Mouse (Mus musculus) hematopoietic stem cell, adult 5-6 weeks (primary cell): ENCODE measurements around the gene Bdkrb2. TPM values are rescaled to one million over a fixed set of nuclear protein-coding genes. Genes with fewer than 3 reads are reported as not detected.
A peak's percentile ranks its signal among the peaks of the same experiment; 100 is the strongest.

Source experiments
- ATAC-seq, 2 experiments: fragments of 125-278 bp in 1 of 2; replicated peaks in 1 of 2; 2 replicates each; pipeline ENCODE4 v1.8.0; 2016 to 2017; ENCODE audit warnings: inconsistent platforms in 2 of 2, mild to moderate bottlenecking in 2 of 2, moderate number of reproducible peaks in 2 of 2, low read depth in 1 of 2, moderate TSS enrichment in 1 of 2; ENCODE audit not compliant: low FRiP score in 2 of 2, poor library complexity in 2 of 2, severe bottlenecking in 2 of 2, insufficient read depth in 1 of 2, low TSS enrichment in 1 of 2
- total RNA-seq: library from RNA; stranded (forward); fragments of 172-1452, 232-1000 nt; gene quantifications from 2 replicates; pipeline ENCODE4 v1.2.3, GENCODE M21; 2017

The Bdkrb2 gene
- total RNA-seq, 1 experiment from 2014 or later = not detected

DNA sequence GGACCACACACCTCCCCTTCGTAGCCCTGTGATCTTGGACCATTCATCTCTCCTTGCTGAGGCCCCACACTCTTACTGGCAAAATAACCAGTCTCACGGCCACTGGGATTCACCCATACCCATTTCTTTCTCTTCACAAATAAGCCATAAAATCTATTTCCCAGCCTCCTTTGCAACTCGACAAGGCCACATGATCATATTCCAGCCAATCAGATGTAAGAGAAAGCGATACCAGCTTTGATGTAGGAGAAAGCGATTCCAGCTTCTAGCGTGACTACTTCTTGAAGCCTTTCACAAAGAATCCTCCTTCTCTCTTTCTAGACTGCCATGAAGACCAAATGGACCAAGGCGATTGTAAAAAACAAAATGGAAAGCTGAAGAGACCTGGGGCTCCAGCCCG lies 19.9 kb upstream of the Bdkrb2 start:
- no peak for ATAC-seq

DNA sequence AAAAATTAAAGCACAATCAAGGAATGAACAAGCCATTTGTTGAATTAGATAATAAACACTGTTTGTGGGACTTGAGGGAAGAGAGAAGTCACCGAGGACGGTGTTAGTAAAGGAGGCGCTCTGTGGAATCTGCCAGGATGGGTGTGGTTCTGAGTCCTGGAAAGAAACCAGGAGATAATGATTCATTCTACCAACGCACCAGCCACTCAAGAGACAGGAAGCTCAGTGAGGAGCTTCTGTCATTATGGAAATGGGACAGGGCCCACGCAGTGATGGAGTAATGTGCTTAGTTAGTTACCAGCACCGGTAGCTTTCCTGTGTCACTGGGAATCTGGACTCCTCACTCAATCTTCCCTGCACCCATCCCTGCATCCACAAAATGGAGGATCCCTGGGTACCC lies 19.3 kb upstream of the Bdkrb2 start:
- ATAC-seq = no peak

DNA sequence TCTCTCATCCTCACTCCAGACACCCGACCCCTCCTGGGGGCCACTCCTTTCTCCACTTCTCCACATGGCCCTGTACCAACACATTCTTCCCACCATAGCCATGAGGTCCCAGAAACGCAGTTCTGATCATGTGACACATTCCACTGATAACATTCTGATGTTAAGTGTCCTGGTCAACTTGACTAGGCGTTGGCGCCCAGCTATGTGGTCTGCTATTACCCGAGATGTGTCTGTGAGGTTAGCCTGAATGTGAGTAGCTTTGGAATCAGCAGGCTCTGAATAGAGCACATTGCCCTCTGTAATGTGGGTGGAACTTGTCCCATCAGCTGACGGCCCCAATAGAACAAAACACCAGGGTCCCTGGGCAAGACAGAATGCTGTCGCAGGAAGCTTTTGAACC lies 18.2 kb upstream of the Bdkrb2 start:
- ATAC-seq = no peak

DNA sequence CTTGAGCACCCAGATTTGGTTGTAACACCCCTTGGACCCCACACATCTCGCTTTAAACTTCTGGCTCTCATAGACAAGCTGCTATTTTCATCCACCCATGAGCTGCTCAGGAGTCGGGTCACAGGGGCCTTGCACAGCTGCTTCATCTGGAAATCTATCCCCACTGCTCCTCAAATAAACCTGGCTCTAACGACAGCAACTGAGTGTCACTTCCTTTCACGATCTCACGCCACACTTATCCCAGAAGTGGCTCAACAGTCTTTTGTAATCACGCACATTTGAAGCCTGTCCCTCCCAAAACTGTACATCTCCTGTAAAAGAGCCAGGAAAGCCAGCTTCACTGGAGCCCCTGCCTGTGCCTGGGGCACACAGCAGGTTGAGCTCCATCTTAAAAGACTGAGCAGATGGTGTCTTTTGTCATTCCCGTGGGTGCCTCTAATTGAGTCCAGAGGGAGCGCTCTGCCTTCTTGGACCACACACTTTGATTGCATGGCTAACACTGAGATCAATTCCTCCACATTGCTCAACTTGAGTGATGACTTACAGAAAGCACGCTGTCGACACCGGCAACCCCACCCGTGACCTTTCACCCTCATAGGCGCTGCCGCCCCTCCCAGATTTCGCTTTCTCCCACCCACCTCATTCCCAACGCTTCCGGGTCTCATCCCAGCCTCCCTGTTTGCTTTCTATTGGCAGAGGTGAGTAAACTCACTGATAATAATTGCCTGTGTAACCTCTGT lies 17.2 kb upstream of the Bdkrb2 start:
- no peak for ATAC-seq

DNA sequence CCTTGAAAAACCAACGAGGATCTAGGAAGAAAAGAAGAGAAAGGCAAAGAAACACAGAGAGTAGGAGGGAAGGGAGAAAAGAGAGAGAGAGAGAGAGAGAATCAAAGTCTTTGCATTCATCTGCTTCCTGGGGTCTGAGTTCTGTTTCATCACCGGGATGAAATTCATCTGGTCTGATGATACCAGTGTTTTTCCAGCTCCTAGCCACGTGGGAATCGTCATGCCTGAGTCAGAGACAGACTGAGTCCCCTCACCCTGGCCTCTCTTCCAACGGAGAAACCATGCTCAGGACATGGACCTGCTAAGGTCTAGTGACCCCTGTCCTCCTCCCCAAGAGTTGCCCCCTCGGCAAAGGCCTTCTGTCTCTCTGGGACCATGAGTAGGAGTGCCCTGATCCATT lies 16.5 kb upstream of the Bdkrb2 start:
- ATAC-seq = no peak

DNA sequence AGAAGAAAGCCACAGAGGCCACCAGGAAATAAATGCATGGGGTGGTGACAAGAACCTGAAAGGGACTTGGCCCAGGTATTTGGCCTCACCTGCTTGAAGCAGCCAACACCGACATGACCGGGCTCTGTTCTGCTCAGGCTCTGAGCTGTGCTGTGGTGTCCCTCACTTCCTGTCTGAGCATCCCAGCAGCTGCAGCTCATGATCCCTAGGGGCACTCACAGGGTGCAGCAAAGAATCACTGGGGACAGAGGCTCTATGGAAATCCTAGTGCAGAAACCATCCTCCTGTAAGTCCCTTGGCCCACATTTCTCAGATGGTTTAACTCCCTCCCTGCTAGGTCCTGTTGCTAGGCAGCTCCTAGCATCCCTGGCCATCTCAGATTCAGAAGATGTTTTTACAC lies 15.9 kb upstream of the Bdkrb2 start:
- ATAC-seq = no peak

DNA sequence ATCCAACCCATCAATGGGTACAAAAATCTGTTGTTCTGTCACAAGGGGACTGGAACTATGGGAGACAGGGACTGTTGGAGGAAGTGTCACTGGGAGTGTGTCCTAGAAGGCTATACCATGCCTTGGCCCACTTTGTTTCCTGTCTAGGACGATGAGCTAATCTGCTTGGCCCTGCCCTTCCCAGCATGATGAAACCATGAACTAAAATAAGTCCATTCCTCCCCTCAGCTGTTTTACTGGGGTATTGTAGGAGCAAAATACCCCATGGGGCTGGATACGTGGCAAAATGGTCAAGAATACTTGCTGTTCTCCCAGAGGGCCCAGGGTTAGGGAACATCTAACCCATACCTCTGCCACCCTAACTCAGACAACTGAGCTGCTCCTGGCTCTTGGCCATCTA lies 15.0 kb upstream of the Bdkrb2 start:
- ATAC-seq = no peak

DNA sequence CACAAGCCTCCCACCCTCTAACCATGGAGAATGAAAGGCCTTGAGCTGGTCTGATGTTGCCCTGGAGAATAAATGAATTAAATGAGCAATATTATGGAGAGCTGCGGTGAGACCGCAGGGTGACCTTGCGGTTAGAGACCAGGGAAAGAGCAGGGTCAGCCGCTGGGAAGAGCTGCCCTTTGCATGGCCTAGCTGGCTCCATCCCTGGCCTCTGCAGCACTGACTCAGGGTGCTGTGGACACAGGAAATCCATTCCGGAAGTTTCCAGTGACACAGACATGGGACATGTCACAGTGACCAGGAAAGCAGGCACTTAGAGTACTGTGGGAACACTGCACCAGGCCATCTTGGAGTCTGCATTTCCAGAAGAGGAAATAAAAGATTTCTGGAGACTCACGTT lies 14.1 kb upstream of the Bdkrb2 start:
- ATAC-seq = no peak

DNA sequence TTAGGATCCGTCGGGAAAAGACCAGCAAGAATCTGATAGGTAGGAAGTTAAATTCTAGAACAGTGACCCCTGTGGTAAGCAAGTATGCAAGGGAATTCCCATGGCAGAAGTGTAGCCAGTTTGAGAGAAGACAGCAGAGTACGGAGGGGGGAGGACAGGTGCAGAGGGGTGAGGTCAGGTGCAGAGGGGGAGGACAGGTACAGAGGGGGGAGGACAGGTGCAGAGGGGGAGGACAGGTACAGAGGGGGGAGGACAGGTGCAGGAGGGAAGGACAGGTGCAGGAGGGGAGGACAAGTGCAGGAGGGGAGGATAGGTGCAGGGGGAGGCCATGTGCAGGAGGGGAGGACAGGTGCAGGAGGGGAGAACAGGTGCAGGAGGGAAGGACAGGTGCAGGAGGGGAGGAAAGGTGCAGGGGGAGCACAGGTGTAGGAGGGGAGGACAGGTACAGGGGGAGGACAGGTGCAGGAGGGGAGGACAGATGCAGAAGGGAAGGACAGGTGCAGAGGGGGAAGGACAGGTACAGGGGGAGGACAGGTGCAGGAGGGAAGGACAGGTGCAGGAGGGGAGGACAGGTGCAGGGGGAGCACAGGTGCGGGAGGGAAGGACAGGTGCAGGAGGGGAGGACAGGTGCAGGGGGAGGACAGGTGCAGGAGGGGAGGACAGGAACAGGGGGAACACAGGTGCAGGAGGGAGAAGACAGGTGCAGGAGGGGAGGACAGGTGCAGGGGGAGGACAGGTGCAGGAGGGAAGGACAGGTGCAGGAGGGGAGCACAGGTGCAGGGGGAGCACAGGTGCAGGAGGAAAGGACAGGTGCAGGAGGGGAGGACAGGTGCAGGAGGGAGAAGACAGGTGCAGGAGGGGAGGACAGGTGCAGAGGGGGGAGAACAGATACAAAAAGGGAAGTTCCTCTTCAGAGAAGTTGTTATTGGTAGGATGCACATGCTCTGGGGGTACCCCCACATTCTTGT lies 12.9 kb upstream of the Bdkrb2 start:
- no peak for ATAC-seq

DNA sequence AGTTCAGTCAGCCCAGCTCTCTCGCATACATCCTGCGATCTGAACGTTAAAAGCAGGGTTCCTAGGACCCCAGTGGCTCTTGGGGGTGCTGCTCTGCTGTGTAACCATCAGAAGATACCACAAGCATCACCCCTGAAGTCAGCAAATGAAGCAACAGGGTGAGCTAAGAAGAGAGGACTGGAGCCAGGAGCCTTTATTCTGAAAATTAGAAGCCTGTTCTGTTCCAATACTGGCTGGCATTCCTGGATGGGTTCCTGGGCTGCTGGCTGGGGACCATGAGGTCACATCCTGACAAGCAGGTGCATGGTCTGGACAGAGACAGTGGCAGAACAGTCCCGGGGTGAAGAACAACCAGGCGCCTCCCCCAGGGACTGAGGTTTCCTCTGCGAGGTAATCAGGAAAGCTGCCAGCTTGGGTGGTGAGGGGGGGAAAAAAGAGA lies 11.5 kb upstream of the Bdkrb2 start:
- no peak for ATAC-seq

DNA sequence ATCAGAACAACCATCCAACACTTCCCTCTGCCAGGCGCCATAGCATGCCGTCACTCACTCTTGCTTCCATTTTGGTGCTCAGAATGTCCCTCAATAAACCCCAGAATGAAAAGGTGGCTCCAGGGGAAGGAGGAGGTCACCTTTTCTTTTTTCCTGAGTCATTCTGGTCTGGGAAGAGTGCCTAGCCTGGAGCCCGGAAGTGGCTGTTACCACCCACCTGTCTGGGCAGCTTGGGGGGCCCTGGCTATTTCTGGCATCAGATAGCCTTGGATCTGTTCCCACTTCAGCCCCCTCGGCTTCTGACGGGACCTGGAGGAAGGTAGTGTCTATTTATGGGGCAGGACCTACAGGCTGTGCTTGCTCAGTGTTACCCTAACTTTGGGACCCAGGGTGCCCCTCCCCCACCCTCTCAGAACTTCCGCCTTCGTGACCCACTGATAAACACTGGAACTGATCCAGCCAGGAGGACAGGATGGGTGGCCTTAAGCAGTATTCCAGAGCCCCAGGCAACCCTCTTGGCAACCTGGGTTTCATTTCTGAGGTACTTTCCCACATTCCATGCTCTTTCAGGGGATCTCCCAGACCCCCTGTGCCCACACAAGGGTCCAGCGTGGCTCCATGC lies 8.8 kb upstream of the Bdkrb2 start:
- ATAC-seq = peak in 1 of 2 experiments; percentile 31; a peak in 1 of 4 replicates

DNA sequence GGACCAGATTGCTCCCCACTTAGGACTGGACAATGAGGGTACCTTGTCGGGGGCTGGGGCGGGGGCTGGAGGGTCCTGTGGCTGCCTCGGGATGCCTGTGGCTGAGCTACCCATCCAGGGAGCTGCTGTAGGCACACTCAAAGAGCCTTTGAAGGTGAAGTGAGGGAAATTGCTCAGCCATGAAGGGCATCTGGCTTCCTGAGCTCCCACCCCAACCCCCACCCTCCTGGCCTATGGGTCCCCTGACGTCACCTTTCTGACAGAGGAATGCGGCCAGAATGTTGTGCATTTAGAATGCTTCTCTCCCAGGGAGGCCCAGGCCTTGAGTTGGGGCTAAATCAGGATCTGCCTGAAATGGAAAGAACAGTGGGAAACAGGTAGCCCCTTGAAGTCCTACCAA lies 7.9 kb upstream of the Bdkrb2 start:
- ATAC-seq = no peak

DNA sequence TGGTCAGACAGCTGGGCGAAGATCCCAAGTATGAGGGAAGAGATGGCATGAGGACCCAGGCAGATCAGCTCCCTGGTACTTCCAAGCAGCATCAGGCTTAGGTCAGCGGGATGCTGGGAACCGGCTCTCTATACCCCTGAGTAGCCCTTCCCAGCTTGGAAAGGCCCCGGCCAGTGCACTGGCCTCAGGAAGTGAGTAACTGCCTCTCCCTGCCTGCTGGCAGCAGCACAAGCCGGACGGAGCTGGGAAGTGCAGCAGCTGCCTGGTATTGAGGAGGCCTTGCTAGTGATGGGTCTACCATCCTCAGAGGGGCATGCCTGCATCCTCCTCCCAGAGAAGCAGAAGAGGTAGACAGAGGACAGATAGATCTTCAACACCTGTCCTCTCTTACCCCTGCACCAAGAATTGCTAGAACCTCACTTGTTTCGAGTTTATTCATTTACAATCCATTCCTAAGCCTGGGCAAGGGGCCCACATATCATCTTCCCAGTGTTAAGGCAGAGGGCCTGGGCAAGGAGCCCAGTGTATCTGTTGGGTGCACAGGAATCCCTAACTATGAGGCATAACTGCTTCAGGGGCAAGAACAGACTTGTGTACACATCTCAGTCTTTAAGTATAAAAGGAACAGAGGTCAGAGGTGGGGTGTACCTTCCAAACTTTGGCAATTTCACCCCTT lies 5.6 kb upstream of the Bdkrb2 start:
- ATAC-seq = no peak

DNA sequence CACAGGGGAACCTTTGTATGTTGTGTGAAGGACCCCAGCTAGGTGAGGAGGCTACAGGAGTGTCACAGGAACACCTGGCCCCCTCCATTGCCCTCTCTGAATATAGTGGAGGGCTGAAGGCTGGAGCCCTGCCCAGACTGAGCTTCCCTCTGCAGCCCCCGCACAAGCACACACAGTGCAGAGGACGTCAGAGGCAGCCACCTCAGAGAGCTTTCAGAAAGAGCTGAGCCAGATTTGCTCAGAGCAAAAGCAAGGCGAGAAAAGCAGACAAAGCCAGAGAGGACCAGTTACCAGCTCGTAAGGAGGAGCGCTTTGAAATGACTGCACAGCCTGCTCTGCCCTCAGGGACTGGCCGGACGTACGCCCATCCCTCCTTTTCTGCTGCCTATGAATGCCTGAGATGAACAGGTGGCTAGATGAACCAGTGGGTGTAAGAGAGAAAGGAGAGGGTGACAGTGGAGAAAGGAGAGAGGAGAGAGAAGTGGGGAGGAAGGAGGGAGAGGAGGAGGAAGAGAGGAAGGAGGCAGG lies 2.0 kb upstream of the Bdkrb2 start:
- ATAC-seq = no peak

DNA sequence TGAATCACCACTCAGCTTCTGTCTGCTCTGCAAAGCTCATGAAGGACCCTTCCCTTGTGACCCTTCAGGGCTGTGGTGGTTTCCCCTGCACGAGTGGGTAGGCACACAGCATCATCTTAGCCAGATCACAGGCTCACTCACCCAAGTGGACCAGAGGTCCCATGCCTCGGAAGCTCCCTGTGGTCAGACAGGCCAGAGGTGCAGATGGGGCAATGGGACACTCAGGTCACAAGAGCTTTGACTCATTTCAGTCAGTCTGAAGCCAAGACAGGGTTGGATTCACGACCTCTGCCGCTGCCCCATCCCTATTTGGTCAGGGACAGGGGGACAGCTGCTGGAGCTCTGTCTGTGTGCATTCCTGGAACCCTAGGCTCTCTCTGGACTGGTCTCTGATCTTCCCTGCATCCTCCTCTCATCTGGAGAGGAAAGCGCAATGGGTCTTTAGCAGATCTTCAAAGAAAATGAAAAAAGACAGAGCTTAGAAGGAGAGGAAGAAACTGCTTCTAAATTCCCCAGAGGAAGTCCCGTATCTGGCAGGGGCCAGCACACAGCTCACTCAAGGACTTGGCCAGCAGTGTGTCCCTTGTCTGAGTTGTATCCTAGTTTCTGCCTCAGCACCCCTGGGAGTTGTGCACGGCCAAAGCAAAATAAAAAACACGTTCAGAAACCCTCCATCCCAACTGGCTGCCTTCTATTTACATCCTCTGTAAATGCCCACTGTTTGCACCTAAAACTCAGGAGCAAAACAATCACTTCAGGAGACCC lies 788 bp upstream of the Bdkrb2 start:
- ATAC-seq = no peak

DNA sequence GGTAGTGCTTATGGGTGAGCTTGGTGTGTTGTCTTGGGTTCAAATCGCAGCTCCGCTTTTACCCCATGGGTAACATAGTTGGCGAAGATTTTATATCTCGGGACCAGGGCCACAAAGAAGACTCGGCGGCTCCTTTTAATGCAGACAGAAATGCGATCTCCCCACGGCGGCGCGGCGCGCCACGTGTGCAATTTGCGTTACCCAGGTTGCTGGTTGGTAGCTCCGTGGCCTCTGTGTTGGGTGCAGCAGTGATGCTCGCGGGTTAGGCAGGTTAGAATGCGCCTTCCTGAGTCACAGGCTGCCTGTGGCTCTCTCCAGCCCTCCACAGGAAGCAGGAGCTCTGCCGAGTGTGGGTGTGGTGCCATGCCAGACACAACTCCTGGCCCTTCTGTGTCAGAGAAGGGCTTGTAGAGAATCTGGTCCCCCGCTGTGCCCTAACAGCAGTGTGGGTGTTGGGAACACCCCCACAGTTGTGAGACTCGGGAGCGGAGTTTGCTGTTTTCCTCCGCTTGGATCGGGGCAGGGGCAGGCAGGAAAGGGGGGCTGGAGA lies 775 bp downstream of the Bdkrb2 start:
- 0 out of 4 replicates have a peak, but pooled peaks of 1 of the 2 experiments have one; percentile 22 for ATAC-seq
